Mouse (Mus musculus) kidney, embryonic 16.5 days (tissue): ENCODE measurements around the gene Sprr4. TPM values are rescaled to one million over a fixed set of nuclear protein-coding genes. Genes with fewer than 3 reads are reported as not detected.

Experiments
- ATAC-seq: fragments of 200-750 bp; cut with Nextera tagmentation; 2 replicates; pipeline ENCODE4 v1.8.0; 2017; ENCODE audit warnings: moderate TSS enrichment; ENCODE audit not compliant: low FRiP score, low TSS enrichment
- H3K27ac ChIP-seq: fragments of 300-500 bp; sonication (generic); 2 replicates; pipeline ENCODE4 v1.5.1; 2014; ENCODE audit warnings: low read length
- H3K27me3 ChIP-seq: fragments of 300-500 bp; sonication (generic); 2 replicates; pipeline ENCODE4 v1.6.1; 2014; ENCODE audit warnings: low read length, control low read depth, mixed read lengths; ENCODE audit not compliant: insufficient read depth
- H3K36me3 ChIP-seq: fragments of 300-500 bp; sonication (generic); 2 replicates; pipeline ENCODE4 v1.6.1; 2014; ENCODE audit warnings: low read length, control low read depth, mixed read lengths; ENCODE audit not compliant: insufficient read depth
- H3K4me1 ChIP-seq: fragments of 300-500 bp; sonication (generic); 2 replicates; pipeline ENCODE4 v1.6.1; 2014; ENCODE audit warnings: low read length, control low read depth, mixed read lengths; ENCODE audit not compliant: insufficient read depth
- H3K4me2 ChIP-seq: fragments of 300-500 bp; sonication (generic); replicated peaks from 2 replicates; pipeline ENCODE4 v1.6.1; 2014; ENCODE audit warnings: low read depth, low read length
- H3K4me3 ChIP-seq: fragments of 300-500 bp; sonication (generic); 2 replicates; pipeline ENCODE4 v1.5.1; 2014; ENCODE audit warnings: mild to moderate bottlenecking, low read length
- H3K9ac ChIP-seq: fragments of 300-500 bp; sonication (generic); replicated peaks from 2 replicates; pipeline ENCODE4 v1.6.1; 2014; ENCODE audit warnings: low read length
- H3K9me3 ChIP-seq: fragments of 300-500 bp; sonication (generic); 2 replicates; pipeline ENCODE4 v1.6.1; 2016; ENCODE audit warnings: low read length, control low read depth
- WGBS: fragments of 180-500 bp; shearing (Covaris S2); extraction: QIAGEN DNeasy Blood & Tissue Kit; methylation state at CpG from one replicate; pipeline ENCODE4 v1.1.7; 2014; 5-methylcytosine and 5-hydroxymethylcytosine counted together
- polyA plus RNA-seq: library from polyadenylated mRNA; unstranded; fragments of >200 nt; fragmentation: Nextera tagmentation; extraction: Ambion mirVana; gene quantifications from 2 replicates; pipeline ENCODE4 v1.2.1, GENCODE M21; 2015

The Sprr4 gene
- polyA plus RNA-seq, 1 experiment from 2014 or later, result not detected

DNA sequence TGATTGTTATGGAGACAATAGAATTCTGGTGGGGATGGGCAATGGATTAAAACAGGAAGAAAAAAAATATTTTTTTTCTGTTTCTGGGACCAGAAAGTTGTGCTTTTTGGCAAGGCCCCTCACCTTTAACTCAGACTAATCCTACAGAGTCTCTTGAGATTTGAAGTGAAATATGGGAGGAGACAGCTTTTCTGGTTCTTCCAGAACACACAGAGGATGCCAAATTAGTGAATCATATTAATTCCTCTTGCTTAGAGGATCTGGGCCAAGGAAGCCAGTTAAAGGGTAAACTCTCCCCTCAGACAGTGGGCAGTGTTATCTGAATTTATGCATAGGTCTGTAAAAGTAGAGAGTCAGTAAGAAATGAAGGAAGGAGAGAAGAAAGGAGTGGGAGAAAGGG, 32.9 kb downstream of the Sprr4 start:
- ATAC-seq, result no peak
- Histone ChIP-seq H3K27ac (no peak overlapping the region), H3K36me3 (no peaks in the 10 kb centered on the region), H3K4me2 (no peak overlapping the region), H3K4me1 (no peaks in the 10 kb centered on the region), H3K4me3 (no peak overlapping the region), H3K27me3 (no peaks in the 10 kb centered on the region), H3K9me3 (no peaks in the 10 kb centered on the region), H3K9ac (no peak overlapping the region)

- Histone ChIP-seq H3K4me3 (no peak overlapping the region), H3K9me3 (no peaks in the 10 kb centered on the region), H3K9ac (no peak overlapping the region), H3K4me1 (no peaks in the 10 kb centered on the region), H3K27me3 (no peaks in the 10 kb centered on the region), H3K4me2 (no peak overlapping the region), H3K36me3 (no peaks in the 10 kb centered on the region), H3K27ac (no peak overlapping the region)
- no peak for ATAC-seq
- WGBS, result 82% methylated on average over 1 of the region's 1 CpGs
Observed at GRCm38 (mm10) chr3:92466576-92466975, 33.7 kb downstream of the Sprr4 start.

- no peak within 1 kb of the TSS for H3K4me2 ChIP-seq
- H3K27me3 ChIP-seq, result no peaks in the 10 kb centered on the region
- H3K4me1 ChIP-seq, result no peaks in the 10 kb centered on the region
- no peak for ATAC-seq
- H3K4me3 ChIP-seq, result no peak within 1 kb of the TSS
- H3K9ac ChIP-seq, result no peak within 1 kb of the TSS
- no peaks in the 10 kb centered on the region for H3K9me3 ChIP-seq
- 59% methylated on average over 2 of the region's 2 CpGs for WGBS
- no peaks in the 10 kb centered on the region for H3K36me3 ChIP-seq
- no peak within 1 kb of the TSS for H3K27ac ChIP-seq
Observed at GRCm38 (mm10) chr3:92458620-92459019, 41.7 kb downstream of the Sprr4 start, which contains the start of gene Sprr3. Sprr3 (minus strand) TSS chr3:92458720.

DNA sequence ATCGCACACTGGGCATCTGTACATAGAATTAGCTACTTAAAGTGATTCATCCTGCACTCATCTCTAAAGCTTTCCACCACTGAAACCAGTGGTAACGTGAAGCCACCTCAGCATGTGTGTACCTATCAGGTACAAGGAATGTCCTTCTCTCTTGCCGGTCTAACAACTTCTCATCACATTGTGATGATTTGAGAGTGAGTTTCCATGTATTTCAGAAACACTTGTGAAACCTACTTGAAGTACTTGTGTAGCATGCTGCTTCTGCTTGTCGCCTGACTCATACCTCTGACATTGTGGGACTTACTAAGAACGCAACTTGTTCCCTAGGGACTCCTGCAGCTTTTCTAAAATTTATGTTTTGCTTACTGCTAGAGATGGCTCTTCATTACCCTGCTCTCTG, 45.1 kb downstream of the Sprr4 start:
- Histone ChIP-seq H3K27ac (no peak overlapping the region), H3K36me3 (no peaks in the 10 kb centered on the region), H3K4me2 (no peak overlapping the region), H3K27me3 (no peaks in the 10 kb centered on the region), H3K4me1 (no peaks in the 10 kb centered on the region), H3K9ac (no peak overlapping the region), H3K9me3 (no peaks in the 10 kb centered on the region), H3K4me3 (no peak overlapping the region)
- no peak for ATAC-seq
- 82% methylated on average over 5 of the region's 5 CpGs for WGBS

Other genes starting within 250 kb of the Sprr4 start
- gene Sprr2a3, start 215.1 kb downstream of the Sprr4 start, polyA plus RNA-seq, result 0.49 and 0.69 TPM in 2 replicates
- gene Sprr2b, start 183.9 kb downstream of the Sprr4 start, polyA plus RNA-seq, result not detected in 2 replicates
- not detected in 2 replicates for gene Sprr2d, start 161.4 kb downstream of the Sprr4 start, polyA plus RNA-seq
- not detected in 2 replicates for gene Sprr2e, start 148.3 kb downstream of the Sprr4 start, polyA plus RNA-seq
- gene Sprr2f, start 135.3 kb downstream of the Sprr4 start, polyA plus RNA-seq, result 38.9 and 39.7 TPM in 2 replicates
- gene Sprr2h, start 114.8 kb downstream of the Sprr4 start, polyA plus RNA-seq, result not detected in 2 replicates
- not detected in 2 replicates for gene Sprr2i, start 92.5 kb downstream of the Sprr4 start, polyA plus RNA-seq
- gene Sprr2j-ps, start 82.4 kb downstream of the Sprr4 start, polyA plus RNA-seq, result not detected in 2 replicates
- gene Gm9774, start 71.1 kb downstream of the Sprr4 start, polyA plus RNA-seq, result 8.3 and 22.7 TPM in 2 replicates
- gene Sprr2k, start 67.9 kb downstream of the Sprr4 start, polyA plus RNA-seq, result not detected in 2 replicates
- 0.30 TPM in 1 of 2 replicates, not detected in the other for gene Sprr1b, start 61.7 kb downstream of the Sprr4 start, polyA plus RNA-seq
- not detected in 2 replicates for gene Sprr3, start 41.8 kb downstream of the Sprr4 start, polyA plus RNA-seq
- gene Sprr1a, start 14.6 kb downstream of the Sprr4 start, polyA plus RNA-seq, result 45.9 TPM in 2 replicates
- not detected in 2 replicates for gene 2310046K23Rik, start 34.0 kb upstream of the Sprr4 start, polyA plus RNA-seq
- 0.64 and 1.4 TPM in 2 replicates for gene Ivl, start 73.2 kb upstream of the Sprr4 start, polyA plus RNA-seq
- gene Smcp, start 88.5 kb upstream of the Sprr4 start, polyA plus RNA-seq, result not detected in 2 replicates
- not detected in 2 replicates for gene 2210017I01Rik, start 107.0 kb upstream of the Sprr4 start, polyA plus RNA-seq
- gene Lce6a, start 121.2 kb upstream of the Sprr4 start, polyA plus RNA-seq, result not detected in 2 replicates
- not detected in 2 replicates for gene Lce1a1, start 147.8 kb upstream of the Sprr4 start, polyA plus RNA-seq
- gene Lce1b, start 156.4 kb upstream of the Sprr4 start, polyA plus RNA-seq, result not detected in 2 replicates
- not detected in 2 replicates for gene Lce1a2, start 169.8 kb upstream of the Sprr4 start, polyA plus RNA-seq
- gene Lce1c, start 178.8 kb upstream of the Sprr4 start, polyA plus RNA-seq, result not detected in 2 replicates
- gene Lce1d, start 186.7 kb upstream of the Sprr4 start, polyA plus RNA-seq, result not detected in 2 replicates
- not detected in 2 replicates for gene Lce1e, start 208.6 kb upstream of the Sprr4 start, polyA plus RNA-seq
- not detected in 2 replicates for gene Lce1f, start 219.9 kb upstream of the Sprr4 start, polyA plus RNA-seq
- not detected in 2 replicates for gene Gm38119, start 238.6 kb upstream of the Sprr4 start, polyA plus RNA-seq